Mouse (Mus musculus) kidney, postnatal 10 days (tissue): ENCODE results near the gene Slc13a3.

ENCODE experiments used
- DNase-seq: peaks from one replicate; pipeline ENCODE4 v3.0.0; 2021; ENCODE audit warnings: mixed read lengths

Slc13a3 gene

GRCm38 (mm10) chr2:165475412-165475811 lies 2.4 kb upstream of the Slc13a3 start:
- DNase-seq: no peak

- no peak for DNase-seq
These were observed 1.1 kb downstream of the Slc13a3 start for GRCm38 (mm10) chr2:165471943-165472342.

GRCm38 (mm10) chr2:165470167-165470566 lies 2.9 kb downstream of the Slc13a3 start:
- peak; percentile 69 for DNase-seq

- peak; percentile 79 for DNase-seq
These were observed 5.1 kb downstream of the Slc13a3 start for GRCm38 (mm10) chr2:165467824-165468452.

- DNase-seq: peak; percentile 85
These were observed 13.4 kb downstream of the Slc13a3 start for GRCm38 (mm10) chr2:165459663-165460062.

GRCm38 (mm10) chr2:165458189-165458588 lies 14.8 kb downstream of the Slc13a3 start:
- peak; percentile 58 for DNase-seq

- DNase-seq: peak; percentile 50
These were observed 16.3 kb downstream of the Slc13a3 start for GRCm38 (mm10) chr2:165456710-165457109.

GRCm38 (mm10) chr2:165452730-165453693 lies 20.0 kb downstream of the Slc13a3 start:
- DNase-seq: no peak

- no peak for DNase-seq
These were observed 24.6 kb downstream of the Slc13a3 start for GRCm38 (mm10) chr2:165448475-165448874.

GRCm38 (mm10) chr2:165444861-165445260 lies 28.2 kb downstream of the Slc13a3 start:
- no peak for DNase-seq

GRCm38 (mm10) chr2:165442981-165443380 lies 30.0 kb downstream of the Slc13a3 start:
- peak; percentile 52 for DNase-seq

GRCm38 (mm10) chr2:165441613-165442012 lies 31.4 kb downstream of the Slc13a3 start:
- DNase-seq: no peak

GRCm38 (mm10) chr2:165439613-165440012 lies 33.4 kb downstream of the Slc13a3 start:
- DNase-seq: no peak

- DNase-seq: no peak
These were observed 34.1 kb downstream of the Slc13a3 start for GRCm38 (mm10) chr2:165438881-165439280.

GRCm38 (mm10) chr2:165428694-165429093 lies 44.3 kb downstream of the Slc13a3 start:
- DNase-seq: no peak

GRCm38 (mm10) chr2:165420195-165420594 lies 52.8 kb downstream of the Slc13a3 start:
- DNase-seq: no peak

GRCm38 (mm10) chr2:165419670-165420111 lies 53.3 kb downstream of the Slc13a3 start:
- no peak for DNase-seq

- DNase-seq: no peak
These were observed 54.5 kb downstream of the Slc13a3 start for GRCm38 (mm10) chr2:165418577-165418976.

- peak; percentile 73 for DNase-seq
These were observed 55.7 kb downstream of the Slc13a3 start for GRCm38 (mm10) chr2:165417291-165417690.

- no peak for DNase-seq
These were observed 57.2 kb downstream of the Slc13a3 start for GRCm38 (mm10) chr2:165415795-165416194.

GRCm38 (mm10) chr2:165415141-165415721 lies 57.8 kb downstream of the Slc13a3 start:
- DNase-seq: no peak

- no peak for DNase-seq
These were observed 58.7 kb downstream of the Slc13a3 start for GRCm38 (mm10) chr2:165414321-165414720.

- no peak for DNase-seq
These were observed 59.1 kb downstream of the Slc13a3 start for GRCm38 (mm10) chr2:165413884-165414283.
